28 mouse cellular contexts compared by ENCODE assay signal in genomic region chr5:128414056-128414455, GRCm38 (mm10). TPM values are rescaled to one million over a fixed set of nuclear protein-coding genes. Genes with fewer than 3 reads are reported as not detected.
"Had no signal": no experiment of that assay in that cellular context is flagged by ENCODE, and none has a peak within 500 bp of the region (broad histone marks: within the 10 kb centered on the region; RNA-seq: fewer than 3 reads in every experiment).

No protein-coding gene starts in this region.

- H3K9me3 ChIP-seq: embryonic facial prominence, embryonic 12.5 days; embryonic facial prominence, embryonic 13.5 days; embryonic facial prominence, embryonic 15.5 days; forebrain, embryonic 13.5 days; forebrain, embryonic 15.5 days; heart, embryonic 10.5 days; heart, embryonic 12.5 days had no signal

- H3K27me3 ChIP-seq: embryonic facial prominence, embryonic 12.5 days; embryonic facial prominence, embryonic 13.5 days; embryonic facial prominence, embryonic 15.5 days; forebrain, embryonic 15.5 days; heart, embryonic 12.5 days had no signal

- H3K4me1 ChIP-seq: embryonic facial prominence, embryonic 12.5 days; embryonic facial prominence, embryonic 13.5 days; embryonic facial prominence, embryonic 15.5 days; heart, embryonic 10.5 days; heart, embryonic 12.5 days had no signal

- H3K36me3 ChIP-seq: embryonic facial prominence, embryonic 12.5 days; embryonic facial prominence, embryonic 13.5 days; embryonic facial prominence, embryonic 15.5 days; forebrain, embryonic 15.5 days; heart, embryonic 10.5 days; heart, embryonic 12.5 days had no signal

- H3K9ac ChIP-seq: embryonic facial prominence, embryonic 12.5 days; embryonic facial prominence, embryonic 13.5 days; embryonic facial prominence, embryonic 15.5 days; forebrain, embryonic 13.5 days; forebrain, embryonic 15.5 days; heart, embryonic 12.5 days had no signal

- H3K27ac ChIP-seq: embryonic facial prominence, embryonic 12.5 days; embryonic facial prominence, embryonic 13.5 days; embryonic facial prominence, embryonic 15.5 days; forebrain, embryonic 13.5 days; forebrain, embryonic 15.5 days; gastrocnemius, adult 2 months; heart, adult 2 months; heart, embryonic 10.5 days had no signal

- DNase-seq: cerebellum, adult 8-10 months; cerebellum, adult 9-10 months; cerebellum, adult 9-11 months; cerebellum, postnatal 14 days; cerebellum, postnatal 25 days; cerebellum, postnatal 36 days; embryo, embryonic 11 days; gastrocnemius, adult 2 months; gastrocnemius, postnatal 10 days; gastrocnemius, postnatal 14 days; gastrocnemius, postnatal 25 days; gastrocnemius, postnatal 36 days; heart, adult 11 months; heart, adult 18-20 months; heart, adult 2 months had no signal

- ATAC-seq: forebrain, embryonic 13.5 days; forebrain, embryonic 15.5 days; forebrain, embryonic 16.5 days had no signal

- H3K4me3 ChIP-seq: embryonic facial prominence, embryonic 12.5 days; embryonic facial prominence, embryonic 13.5 days; embryonic facial prominence, embryonic 15.5 days; erythroblast, embryonic 14.5 days; forebrain, embryonic 13.5 days; forebrain, embryonic 15.5 days; gastrocnemius, adult 2 months; heart, adult 2 months; heart, embryonic 10.5 days; heart, embryonic 12.5 days had no signal

- H3K4me2 ChIP-seq: embryonic facial prominence, embryonic 12.5 days; embryonic facial prominence, embryonic 13.5 days; embryonic facial prominence, embryonic 15.5 days; forebrain, embryonic 13.5 days; forebrain, embryonic 15.5 days; heart, embryonic 11.5 days; heart, embryonic 12.5 days had no signal

RNA-seq across cellular contexts. Expression of gene Tmem132d, which starts 18.8 kb away (rescaled TPM):
- total RNA-seq: common myeloid progenitor, adult 5-6 weeks; granulocyte monocyte progenitor cell, adult 5-6 weeks; heart, adult 18-20 months; heart, adult 8-10 months had no signal
- polyA plus RNA-seq: erythroblast, embryonic 14.5 days had no signal
